Mouse (Mus musculus) right cerebral cortex, postnatal 10 days (tissue): Measurements from ENCODE around the gene Gpi1.
"Not testable (repeated sequence)": the region's sequence is repeated elsewhere in the genome, so short reads cannot be mapped to it uniquely, and the experiment has no call there.

Experiments used
- DNase-seq, 2 experiments: peaks; one replicate each; pipeline ENCODE4 v3.0.0; 2021; ENCODE audit warnings: low spot score in 2 of 2

Gene Gpi1

GRCm38 (mm10) chr7:34189376-34189989 is 40.7 kb downstream of the Gpi1 start:
- DNase-seq = no peak

- DNase-seq = no peak
These were observed 46.3 kb downstream of the Gpi1 start for GRCm38 (mm10) chr7:34183794-34184193.

GRCm38 (mm10) chr7:34183356-34183755 is 46.8 kb downstream of the Gpi1 start:
- no peak for DNase-seq

- not testable (repeated sequence) for DNase-seq
These were observed 53.9 kb downstream of the Gpi1 start for GRCm38 (mm10) chr7:34176241-34176640.

- DNase-seq = no peak
These were observed 57.9 kb downstream of the Gpi1 start for GRCm38 (mm10) chr7:34172251-34172650.

- no peak for DNase-seq
These were observed 60.7 kb downstream of the Gpi1 start, which contains the start of gene Uba2 for GRCm38 (mm10) chr7:34169454-34169853. Gene Uba2 (minus strand): TSS chr7:34169599.

GRCm38 (mm10) chr7:34168470-34169251 is 61.5 kb downstream of the Gpi1 start:
- DNase-seq = peak; percentile 94 to 95

- peak in 1 of 2 experiments; percentile 50 for DNase-seq
These were observed 62.2 kb downstream of the Gpi1 start for GRCm38 (mm10) chr7:34167766-34168469.

GRCm38 (mm10) chr7:34166850-34167249 is 63.3 kb downstream of the Gpi1 start:
- DNase-seq = no peak

- DNase-seq = no peak
These were observed 64.1 kb downstream of the Gpi1 start for GRCm38 (mm10) chr7:34165999-34166398.

GRCm38 (mm10) chr7:34164671-34165070 is 65.5 kb downstream of the Gpi1 start:
- no peak for DNase-seq

- DNase-seq = no peak
These were observed 71.0 kb downstream of the Gpi1 start for GRCm38 (mm10) chr7:34159167-34159566.

GRCm38 (mm10) chr7:34157994-34158393 is 72.1 kb downstream of the Gpi1 start:
- DNase-seq = no peak
